Mouse (Mus musculus) heart, adult 9 months (tissue): ENCODE data around the gene Hbb-bt.
"Not testable (repeated sequence)": the region's sequence is repeated elsewhere in the genome, so short reads cannot be mapped to it uniquely, and the experiment has no call there.

Source experiments
- DNase-seq, 2 experiments: peaks; one replicate each; pipeline ENCODE4 v3.0.0; 2022; ENCODE audit warnings: low spot score in 2 of 2

The Hbb-bt gene

DNA sequence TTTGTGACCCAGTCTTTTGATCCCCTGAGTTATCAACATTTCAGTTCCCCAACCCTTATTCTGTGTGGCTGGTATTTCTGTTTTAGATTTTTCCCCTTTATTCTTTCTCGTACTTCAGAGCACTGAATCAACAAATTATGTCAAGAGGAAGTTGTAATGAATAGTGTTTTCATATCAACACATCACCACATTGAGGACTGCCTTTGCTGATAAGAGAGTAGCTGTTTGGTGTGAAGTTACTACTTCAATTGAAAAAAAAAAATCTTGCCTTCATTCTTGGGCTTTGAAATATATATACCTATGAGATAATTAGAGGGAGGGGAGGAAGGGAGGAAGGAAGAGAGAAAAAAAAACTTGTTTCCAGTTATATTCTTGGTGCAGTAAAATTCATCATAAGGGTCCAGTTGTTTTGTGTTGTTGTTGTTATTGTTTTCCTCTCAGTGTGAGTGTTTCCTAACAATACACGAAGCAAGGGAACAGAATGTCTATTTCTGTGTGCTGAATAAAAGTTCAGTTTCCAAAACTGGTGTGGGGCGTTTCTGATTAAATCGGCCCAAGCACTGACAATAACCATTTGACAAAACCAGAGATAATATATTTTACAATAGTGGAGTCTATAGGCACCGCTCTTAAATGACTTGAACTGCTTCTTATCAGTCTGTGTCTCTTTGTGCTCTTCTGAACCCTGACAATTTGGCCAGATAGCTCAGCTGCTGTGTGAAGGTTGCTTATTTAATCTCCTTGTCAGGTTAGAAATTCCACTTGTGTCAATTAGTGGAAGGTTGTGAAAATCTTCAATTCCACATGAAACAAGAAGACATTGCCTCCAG is 4.6 kb downstream of the Hbb-bt start:
- no peak for DNase-seq

DNA sequence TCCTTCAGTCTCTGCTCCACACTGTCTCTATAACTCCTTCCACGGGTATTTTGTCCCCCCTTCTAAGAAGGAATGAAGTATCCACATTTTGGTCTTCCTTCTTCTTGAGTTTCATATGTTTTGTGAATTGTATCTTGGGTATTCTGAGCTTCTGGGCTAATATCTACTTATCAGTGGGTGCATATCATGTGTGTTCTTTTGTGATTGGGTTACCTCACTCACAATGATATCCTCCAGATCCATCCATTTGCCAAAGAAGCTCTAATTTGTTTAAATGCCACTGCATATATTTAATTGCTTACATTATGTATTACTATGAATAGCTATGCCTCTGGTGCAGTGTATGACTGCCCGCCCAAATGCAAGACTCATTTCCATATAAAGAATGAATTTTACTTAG is 5.7 kb downstream of the Hbb-bt start:
- not testable (repeated sequence) for DNase-seq

DNA sequence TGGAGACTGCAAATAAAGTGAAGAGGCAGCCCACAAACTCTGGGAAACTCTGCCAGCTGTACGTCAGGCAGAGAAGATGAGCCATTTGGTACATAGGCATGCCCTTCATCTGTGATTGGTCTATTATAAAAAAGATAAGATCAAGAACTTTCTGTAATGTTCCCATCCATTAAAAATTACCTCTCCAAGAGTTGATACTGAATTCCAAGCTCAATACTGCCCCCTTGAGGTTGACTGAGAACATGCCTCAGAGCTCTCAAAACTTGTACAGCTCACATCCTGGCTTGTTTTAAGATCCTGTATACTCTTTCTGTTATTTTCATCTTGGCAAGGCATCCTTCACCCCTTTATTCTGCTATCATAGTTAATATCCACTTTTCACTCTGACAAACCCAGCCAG is 6.9 kb downstream of the Hbb-bt start:
- no peak for DNase-seq

DNA sequence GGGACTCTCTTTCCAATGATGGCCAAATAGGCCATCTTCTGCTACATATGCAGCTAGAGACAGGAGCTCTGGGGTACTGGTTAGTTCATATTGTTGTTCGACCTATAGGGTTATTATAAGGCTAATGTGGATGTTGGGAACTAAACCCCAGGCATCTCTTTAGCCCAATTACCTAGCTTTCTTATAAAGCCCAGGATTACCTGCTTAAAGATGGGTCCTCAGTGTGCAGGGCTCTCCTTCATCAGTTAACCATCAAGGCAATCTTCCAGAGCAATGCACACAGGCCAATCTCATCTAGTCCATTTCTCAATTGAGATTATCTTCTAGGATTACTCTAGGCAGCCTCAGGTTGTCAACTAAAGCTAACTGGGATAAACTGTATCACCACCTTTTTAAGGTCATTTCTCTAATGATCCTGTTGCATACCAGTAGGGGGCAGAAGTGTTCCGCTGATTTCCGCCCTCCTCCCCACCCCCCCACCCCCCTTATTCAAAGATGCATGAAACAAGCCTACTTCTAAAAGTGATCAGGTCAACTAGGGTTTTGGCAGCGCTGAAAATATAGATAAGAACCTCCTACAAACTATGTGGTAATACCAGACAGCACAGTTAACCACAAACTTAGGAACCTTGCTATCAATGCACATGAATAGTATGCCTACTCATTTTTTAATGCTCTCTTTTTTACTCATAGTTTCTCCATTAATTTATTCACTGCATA is 21.0 kb downstream of the Hbb-bt start:
- DNase-seq: no peak

DNA sequence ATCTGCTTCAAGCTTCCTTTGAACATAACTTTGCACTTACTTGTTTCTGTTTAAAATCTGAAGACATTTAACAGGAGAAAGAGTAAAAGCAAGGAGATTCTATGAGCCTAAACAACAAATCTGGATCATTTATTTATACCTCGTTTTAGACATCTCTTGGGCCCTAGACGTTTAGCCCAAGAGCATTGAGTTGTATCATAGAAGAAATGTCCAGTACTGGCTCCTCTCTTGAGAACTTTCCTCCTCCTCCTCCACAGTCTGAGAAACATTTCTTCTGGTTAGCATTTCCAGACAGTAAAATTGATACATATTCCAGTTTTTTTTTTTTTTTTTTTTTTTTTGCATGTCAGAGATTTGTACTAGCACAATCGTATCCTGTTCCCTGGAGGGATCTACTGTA is 22.1 kb downstream of the Hbb-bt start, which contains the start of gene Olfr67:
Olfr67 (minus strand) TSS at position 101 of the 400 bp plus-strand sequence.
- DNase-seq: no peak

DNA sequence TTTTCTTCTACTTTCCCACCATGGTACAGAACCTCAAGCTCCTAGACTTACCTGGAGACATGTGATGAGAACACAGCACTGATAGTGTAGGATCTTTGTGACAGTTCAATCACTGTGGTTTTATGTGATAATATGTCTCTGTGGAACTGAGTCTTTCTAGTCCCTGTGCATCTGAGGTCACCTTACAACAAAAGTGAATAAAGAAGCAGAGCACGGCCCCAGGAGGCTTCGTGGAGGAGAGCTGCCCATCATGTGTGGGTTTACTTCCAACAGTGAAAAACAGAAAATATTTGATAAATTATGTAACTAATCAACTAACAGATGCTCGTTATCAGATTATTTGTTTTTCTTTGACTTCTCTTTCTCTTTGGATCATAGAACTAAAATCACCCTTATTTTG is 34.2 kb downstream of the Hbb-bt start, which contains the start of gene Olfr68:
Olfr68 (minus strand) TSS at position 101 of the 400 bp plus-strand sequence.
- DNase-seq: no peak

DNA sequence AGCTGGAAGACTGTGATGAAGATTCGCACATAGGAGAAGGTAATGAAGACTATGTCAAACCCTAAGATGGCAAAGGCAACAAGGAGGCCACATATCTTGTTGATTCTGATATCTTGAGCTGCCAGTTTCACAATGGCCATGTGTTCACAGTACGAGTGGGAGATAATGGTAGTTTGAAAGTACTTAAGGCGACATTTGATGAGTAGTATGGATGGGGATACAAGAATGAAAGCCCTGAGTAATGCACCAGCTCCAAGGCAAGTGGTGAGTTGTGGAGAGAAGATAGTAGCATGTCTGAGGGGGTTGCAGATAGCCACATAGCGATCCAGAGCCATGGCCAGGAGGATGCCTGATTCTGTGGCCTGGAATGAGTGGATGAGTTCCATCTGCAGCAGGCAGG is 36.1 kb downstream of the Hbb-bt start:
- not testable (repeated sequence) for DNase-seq

DNA sequence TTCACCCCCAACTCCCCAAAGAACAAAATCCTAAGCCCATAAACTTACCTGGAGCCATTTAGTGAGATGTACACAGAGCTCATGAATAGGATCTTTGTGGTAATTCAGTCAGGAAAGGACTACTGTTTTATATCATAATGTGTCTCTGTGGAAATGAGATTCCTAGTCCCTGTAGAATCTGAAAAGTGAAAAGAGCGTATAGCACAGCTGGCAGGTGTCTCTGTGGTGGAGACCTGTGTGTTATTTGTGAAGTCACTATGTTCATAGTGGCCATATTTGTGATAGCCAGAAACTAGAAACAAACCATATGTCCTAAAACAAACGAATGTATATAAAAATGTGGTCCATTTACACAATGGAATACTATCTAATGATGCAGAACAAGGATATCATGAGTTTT is 42.3 kb downstream of the Hbb-bt start, which contains the start of gene Olfr69:
Olfr69 (minus strand) TSS at position 101 of the 400 bp plus-strand sequence.
- DNase-seq: no peak

DNA sequence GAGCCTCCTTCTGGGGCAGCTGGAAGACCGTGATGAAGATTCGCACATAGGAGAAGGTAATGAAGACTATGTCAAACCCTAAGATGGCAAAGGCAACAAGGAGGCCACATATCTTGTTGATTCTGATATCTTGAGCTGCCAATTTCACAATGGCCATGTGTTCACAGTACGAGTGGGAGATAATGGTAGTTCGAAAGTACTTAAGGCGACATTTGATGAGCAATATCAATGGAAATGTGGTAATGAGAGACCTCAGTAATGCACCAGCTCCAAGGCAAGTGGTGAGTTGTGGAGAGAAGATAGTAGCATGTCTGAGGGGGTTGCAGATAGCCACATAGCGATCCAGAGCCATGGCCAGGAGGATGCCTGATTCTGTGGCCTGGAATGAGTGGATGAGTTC is 46.1 kb downstream of the Hbb-bt start:
- not testable (repeated sequence) for DNase-seq
